Mouse (Mus musculus) 416B (cell line): ENCODE measurements at regions not wholly inside any gene's neighbourhood (a gene's known extent, or its start where the extent isn't known, plus 50 kb on each side); places are given as distances from the start of the nearest gene placed in this dataset.
"Not testable (repeated sequence)": the region's sequence is repeated elsewhere in the genome, so short reads cannot be mapped to it uniquely, and the experiment has no call there.

ENCODE experiments used
- DNase-seq: peaks from one replicate; pipeline ENCODE4 v3.0.0; 2011; ENCODE audit warnings: low read depth

DNA sequence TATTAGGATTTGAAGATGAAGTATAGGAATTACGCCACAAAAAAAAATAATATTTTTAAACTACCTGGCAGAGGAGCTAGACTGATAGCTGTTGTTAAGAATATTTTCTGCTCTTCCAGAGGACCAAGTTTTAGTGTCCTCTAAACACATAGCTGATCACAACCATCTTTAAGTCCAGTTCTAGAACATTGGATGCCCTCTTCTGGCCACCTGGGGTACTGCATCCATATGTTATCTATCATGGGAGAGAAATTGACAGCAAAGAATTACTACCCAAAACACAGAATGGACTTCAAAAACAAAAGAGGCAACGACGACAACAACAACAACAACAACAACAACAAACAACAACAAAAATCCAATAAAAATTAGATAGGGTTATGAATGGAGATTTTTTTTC is 71.0 kb upstream of the Prl4a1 start:
- peak; percentile 50 for DNase-seq

DNA sequence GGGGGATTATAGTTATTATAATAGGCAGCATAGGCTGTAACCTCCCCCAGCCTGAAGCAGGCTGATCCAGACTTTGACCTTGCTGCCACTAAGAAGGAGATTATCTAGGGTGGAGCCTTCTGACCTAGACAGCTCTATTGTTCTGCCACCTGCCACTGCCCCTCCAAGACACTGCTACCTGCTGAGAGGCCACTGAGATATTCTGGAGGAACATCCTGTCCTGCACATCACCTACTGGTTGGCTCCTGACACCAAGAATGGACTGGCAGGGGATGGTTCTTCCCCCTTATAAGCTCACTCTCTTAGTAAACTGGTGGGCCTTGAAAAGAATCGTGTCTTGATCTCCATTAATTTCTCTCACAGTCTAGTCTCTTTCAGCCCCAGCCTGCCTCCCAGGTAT is 55.6 kb upstream of the Prl4a1 start:
- not testable (repeated sequence) for DNase-seq

DNA sequence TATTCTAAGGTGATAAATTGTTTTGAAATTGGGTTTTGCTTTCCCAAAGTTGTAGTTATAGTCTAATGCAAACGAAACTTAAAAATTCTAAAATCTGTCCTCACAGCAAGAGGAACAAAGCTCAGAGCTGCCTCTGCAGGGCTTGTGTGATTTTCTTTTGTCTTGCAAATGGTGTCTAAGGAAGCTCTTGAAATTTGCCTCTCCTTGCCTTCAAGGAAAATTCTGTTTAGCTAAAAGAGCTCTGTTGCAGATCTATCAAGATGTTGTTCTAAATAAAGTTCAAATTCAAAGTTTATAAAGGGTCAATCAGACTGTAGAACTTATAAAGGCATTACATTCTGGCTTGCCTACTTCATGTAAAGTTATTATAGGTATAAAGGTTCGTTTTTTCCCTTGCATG is 53.6 kb upstream of the Prl4a1 start:
- not testable (repeated sequence) for DNase-seq

DNA sequence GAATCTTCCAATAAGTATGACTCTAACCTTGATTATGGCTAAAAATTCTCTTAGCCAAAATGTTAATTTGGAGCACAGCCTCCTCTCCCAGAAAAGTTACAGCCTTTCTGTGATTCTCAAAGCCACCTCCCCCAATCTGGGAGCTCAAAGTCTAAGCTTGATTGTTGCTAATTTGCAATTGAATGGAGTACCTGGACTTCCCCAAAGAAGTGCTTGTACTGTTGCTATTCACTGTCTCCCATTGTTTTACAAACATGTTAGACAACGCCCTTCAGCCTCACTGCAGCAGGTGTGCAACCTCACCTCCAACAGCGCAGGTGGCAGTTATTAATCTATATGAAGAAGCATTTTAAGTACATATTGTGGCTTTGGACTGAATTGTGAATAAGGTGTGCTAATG is 50.0 kb upstream of the Prl4a1 start:
- not testable (repeated sequence) for DNase-seq
